Mouse (Mus musculus) liver, embryonic 18 days (tissue): ENCODE results near the gene Myom3. TPM values are rescaled to one million over a fixed set of nuclear protein-coding genes. Genes with fewer than 3 reads are reported as not detected.

Experiments used
- polyA plus RNA-seq: library from polyadenylated mRNA; depleted of rRNA; stranded (reverse); fragments of >200 nt; gene quantifications from 2 replicates; pipeline ENCODE4 v1.2.3, GENCODE M21; 2012; rRNA removed

Gene Myom3
- 0.09 and 0.14 TPM in 2 replicates for polyA plus RNA-seq

GRCm38 (mm10) chr4:135759356-135759976, at the start of gene Myom3:
Myom3 (plus strand) TSS chr4:135759715.

GRCm38 (mm10) chr4:135727817-135728216, 31.7 kb upstream of the Myom3 start, which contains the start of gene Il22ra1:
Il22ra1 (plus strand) TSS chr4:135728172.

GRCm38 (mm10) chr4:135855536-135856222, 96.2 kb downstream of the Myom3 start, which contains the start of gene Srsf10:
Srsf10 (plus strand) TSS chr4:135855747.

Other genes with a start within 250 kb of the Myom3 start
- 0.37 and 0.45 TPM in 2 replicates for gene Grhl3, start 186.1 kb upstream of the Myom3 start, polyA plus RNA-seq
- 1.3 and 1.6 TPM in 2 replicates for gene Ifnlr1, start 73.4 kb upstream of the Myom3 start, polyA plus RNA-seq
- gene Il22ra1, start 31.5 kb upstream of the Myom3 start, polyA plus RNA-seq: 1.4 and 1.7 TPM in 2 replicates
- 32.0 and 34.0 TPM in 2 replicates for gene Srsf10, start 96.0 kb downstream of the Myom3 start, polyA plus RNA-seq
- 40.2 and 46.2 TPM in 2 replicates for gene Pnrc2, start 114.1 kb downstream of the Myom3 start, polyA plus RNA-seq
- gene Cnr2, start 135.7 kb downstream of the Myom3 start, polyA plus RNA-seq: 2.7 and 2.9 TPM in 2 replicates
- 17.5 and 18.3 TPM in 2 replicates for gene Fuca1, start 161.0 kb downstream of the Myom3 start, polyA plus RNA-seq
- 126 and 136 TPM in 2 replicates for gene Hmgcl, start 186.7 kb downstream of the Myom3 start, polyA plus RNA-seq
- 57.7 and 89.2 TPM in 2 replicates for gene Gale, start 204.0 kb downstream of the Myom3 start, polyA plus RNA-seq
- gene Lypla2, start 212.9 kb downstream of the Myom3 start, polyA plus RNA-seq: 31.4 and 33.0 TPM in 2 replicates
- gene Pithd1, start 227.5 kb downstream of the Myom3 start, polyA plus RNA-seq: 27.8 and 29.6 TPM in 2 replicates